Mouse (Mus musculus) intestine, postnatal 0 days (tissue): ENCODE measurements around the gene Gpr88. TPM values are rescaled to one million over a fixed set of nuclear protein-coding genes. Genes with fewer than 3 reads are reported as not detected.

Experiments
- ATAC-seq: fragments of 200-750 bp; cut with Nextera tagmentation; 2 replicates; pipeline ENCODE4 v1.8.0; 2017; ENCODE audit warnings: mild to moderate bottlenecking, moderate TSS enrichment, moderate library complexity
- H3K27ac ChIP-seq: fragments of 300-500 bp; sonication (generic); 2 replicates; pipeline ENCODE4 v1.5.1; 2014; ENCODE audit warnings: mild to moderate bottlenecking, low read depth, low read length, moderate library complexity
- H3K27me3 ChIP-seq: fragments of 300-500 bp; sonication (generic); replicated peaks from 2 replicates; pipeline ENCODE4 v1.6.1; 2014; ENCODE audit warnings: low read length, mixed read lengths; ENCODE audit not compliant: control insufficient read depth, insufficient read depth
- H3K36me3 ChIP-seq: fragments of 300-500 bp; sonication (generic); 2 replicates; pipeline ENCODE4 v1.6.1; 2014; ENCODE audit warnings: mild to moderate bottlenecking, moderate library complexity; ENCODE audit not compliant: control insufficient read depth, insufficient read depth
- H3K4me1 ChIP-seq: fragments of 300-500 bp; sonication (generic); replicated peaks from 2 replicates; pipeline ENCODE4 v1.6.1; 2014; ENCODE audit warnings: antibody characterized with exemption, low read length, mixed read lengths; ENCODE audit not compliant: control insufficient read depth, insufficient read depth
- H3K4me2 ChIP-seq: fragments of 300-500 bp; sonication (generic); replicated peaks from 2 replicates; pipeline ENCODE4 v1.6.1; 2014; ENCODE audit warnings: low read depth, mild to moderate bottlenecking, moderate library complexity
- H3K4me3 ChIP-seq: fragments of 300-500 bp; sonication (generic); 2 replicates; pipeline ENCODE4 v1.5.1; 2014; ENCODE audit warnings: low read depth, low read length
- H3K9ac ChIP-seq: fragments of 300-500 bp; sonication (generic); 2 replicates; pipeline ENCODE4 v1.6.1; 2014; ENCODE audit warnings: mild to moderate bottlenecking, low read depth, low read length
- H3K9me3 ChIP-seq: fragments of 300-500 bp; sonication (generic); 2 replicates; pipeline ENCODE4 v1.6.1; 2016; ENCODE audit warnings: mixed run types; ENCODE audit not compliant: control insufficient read depth
- CTCF ChIP-seq: sonication (generic); IDR thresholded peaks from 2 replicates; pipeline ENCODE4 v1.5.1; 2016; ENCODE audit warnings: low read depth, mild to moderate bottlenecking, control low read depth, antibody characterized with exemption, moderate library complexity
- WGBS: fragments of 180-500 bp; shearing (Covaris S2); extraction: QIAGEN DNeasy Blood & Tissue Kit; methylation state at CpG from one replicate; pipeline ENCODE4 v1.1.7; 2014; 5-methylcytosine and 5-hydroxymethylcytosine counted together
- polyA plus RNA-seq: library from polyadenylated mRNA; unstranded; fragments of >200 nt; fragmentation: Nextera tagmentation; extraction: Ambion mirVana; gene quantifications from 2 replicates; pipeline ENCODE4 v1.2.1, GENCODE M21; 2015

Gpr88 gene
- polyA plus RNA-seq, 1 experiment from 2014 or later = 1.0 TPM

DNA sequence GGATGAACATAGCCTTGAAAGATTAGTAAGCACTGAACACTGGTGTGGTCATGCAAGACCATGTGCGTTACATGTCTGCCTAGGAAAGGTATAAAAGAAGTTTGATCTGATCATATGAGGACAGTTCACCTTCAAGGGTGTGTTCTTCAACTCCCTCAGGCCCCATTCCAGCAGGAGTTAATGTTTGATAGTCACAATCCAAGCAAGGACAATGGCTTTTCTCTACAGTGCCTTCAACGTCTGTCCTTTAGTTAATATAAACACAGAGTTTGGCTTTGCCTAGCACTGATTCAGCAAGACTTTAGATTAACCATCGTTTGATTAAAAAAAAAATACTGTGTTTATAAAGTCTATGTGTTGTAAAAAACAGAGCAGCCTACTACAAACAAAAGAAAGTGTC is 49.4 kb downstream of the Gpr88 start:
- 18% methylated on average over 3 of the region's 3 CpGs for WGBS
- ATAC-seq = no peak

GRCm38 (mm10) chr3:116200060-116200459 is 53.2 kb downstream of the Gpr88 start:
- no peak overlapping the region for H3K9ac ChIP-seq
- no peak overlapping the region for H3K4me3 ChIP-seq
- ATAC-seq = no peak

More for the DNA sequence above, 49.4 kb downstream of the Gpr88 start:
- Histone ChIP-seq H3K4me2 (no peak overlapping the region), H3K27me3 (no peaks in the 10 kb centered on the region), H3K9me3 (no peaks in the 10 kb centered on the region), H3K9ac (no peak overlapping the region), H3K36me3 (no peaks in the 10 kb centered on the region), H3K4me3 (no peak overlapping the region), H3K27ac (no peak overlapping the region), H3K4me1 (no peaks in the 10 kb centered on the region)
- TF ChIP-seq CTCF = no peak

More at GRCm38 (mm10) chr3:116200060-116200459, 53.2 kb downstream of the Gpr88 start:
- Histone ChIP-seq H3K9me3 (no peaks in the 10 kb centered on the region), H3K4me1 (no peaks in the 10 kb centered on the region), H3K4me2 (no peak overlapping the region), H3K36me3 (no peaks in the 10 kb centered on the region), H3K27ac (no peak overlapping the region), H3K27me3 (no peaks in the 10 kb centered on the region)
- no peak for TF ChIP-seq CTCF
- 59% methylated on average over 10 of the region's 10 CpGs for WGBS

Other genes starting within 250 kb of the Gpr88 start
- gene Slc30a7, start 246.1 kb downstream of the Gpr88 start, polyA plus RNA-seq = 34.6 and 36.9 TPM in 2 replicates
- gene Extl2, start 246.0 kb downstream of the Gpr88 start, polyA plus RNA-seq = 10.2 and 11.0 TPM in 2 replicates
- gene Vcam1, start 123.8 kb downstream of the Gpr88 start, polyA plus RNA-seq = 6.4 and 7.2 TPM in 2 replicates
- 6.5 and 6.6 TPM in 2 replicates for gene Cdc14a, start 170.5 kb upstream of the Gpr88 start, polyA plus RNA-seq